In the genomic region with DNA sequence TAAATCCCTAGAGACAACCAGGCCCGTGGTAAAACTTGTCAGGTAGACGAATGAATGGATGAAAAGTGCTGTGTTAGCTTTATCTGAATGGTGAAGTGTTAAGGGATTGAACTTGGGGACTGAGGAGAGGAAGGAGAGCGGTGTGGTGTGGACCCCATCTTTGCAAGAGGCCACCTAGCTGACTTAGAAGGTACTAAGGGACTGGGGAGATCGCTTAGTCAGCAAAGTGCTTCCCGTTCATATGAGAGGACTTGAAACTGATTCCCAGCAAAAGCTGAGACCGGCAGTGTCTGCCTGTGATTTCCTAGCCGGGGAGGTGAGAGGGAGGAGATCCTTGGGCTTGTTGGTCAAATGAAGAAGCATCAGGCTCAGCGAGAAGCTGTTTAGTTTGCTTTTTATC, we compare ENCODE assay signal across 23 mouse cellular contexts.
DNase-seq lines count a peak whose midpoint lies in the region; ATAC-seq and TF ChIP-seq lines count a peak whose summit lies in the region.
"Had no signal": no experiment of that assay in that cellular context is flagged by ENCODE, and none has a peak within 500 bp of the region (broad histone marks: within the 10 kb centered on the region; RNA-seq: fewer than 3 reads in every experiment).

No protein-coding gene starts in this region.

- H3K9ac ChIP-seq in hindbrain, postnatal 0 days (replicated peaks; ENCODE audit: low read length), result no peak overlapping the region
- no peak overlapping the region for H3K9ac ChIP-seq in midbrain, postnatal 0 days (replicated peaks; ENCODE audit: low read length, poor library complexity, severe bottlenecking)
- H3K9ac ChIP-seq in midbrain, embryonic 16.5 days (ENCODE audit: low read depth, low read length), result no peak overlapping the region
- no peak overlapping the region for H3K9ac ChIP-seq in CH12.LX (ENCODE audit: insufficient read depth, low read depth)
- H3K9ac ChIP-seq in ES-E14 (ENCODE audit: insufficient read depth, low read depth, low read length, poor library complexity, severe bottlenecking), result no peak overlapping the region

- dilution Hi-C loops in CH12.LX (cut with MboI; ENCODE audit: extremely low pct_ligation_motif_present, extremely low pct_unique_long_range_greater_than_20kb, low sequenced_read_pairs), result no loop called here

- no peak for ATAC-seq in hindbrain, postnatal 0 days
- ATAC-seq in midbrain, postnatal 0 days (ENCODE audit: low FRiP score), result no peak
- ATAC-seq in midbrain, embryonic 16.5 days, result no peak
- ATAC-seq: activated CD4-positive, CD25-positive, alpha-beta regulatory T cell, adult 4 months; CD4-positive, CD25-positive, alpha-beta regulatory T cell, adult 4 months; Patski had no signal

- in situ Hi-C loops in CH12.LX (cut with MboI; ENCODE audit: low pct_ligation_motif_present, low pct_unique_long_range_greater_than_20kb, low sequenced_read_pairs) (loop anchor here (5.0 kb wide), 1 partner anchor 200 kb away; no protein-coding TSS in a partner anchor), ES-E14 (cut with MboI; ENCODE audit: low sequenced_read_pairs in 2 of 2, unreplicated experiment in 2 of 2) (loop anchor here (10.0 to 25.0 kb wide), 2 partner anchors 190 to 198 kb away; no protein-coding TSS in a partner anchor)

- no peaks in the 10 kb centered on the region for H3K36me3 ChIP-seq in hindbrain, postnatal 0 days (ENCODE audit: insufficient read depth, low read length)
- no peaks in the 10 kb centered on the region for H3K36me3 ChIP-seq in hindbrain, embryonic 10.5 days
- H3K36me3 ChIP-seq in midbrain, postnatal 0 days (ENCODE audit: insufficient read depth, low read length), result no peaks in the 10 kb centered on the region
- H3K36me3 ChIP-seq in midbrain, embryonic 16.5 days (ENCODE audit: control insufficient read depth, insufficient read depth, low read length), result no peaks in the 10 kb centered on the region
- H3K36me3 ChIP-seq in CH12.LX (replicated peaks in 1 of 2; ENCODE audit: control insufficient read depth in 1 of 2, insufficient read depth in 1 of 2, low read length in 1 of 2) (peaks cover 55 to 98% of the 10 kb centered on the region in 2 experiments), ES-E14 (ENCODE audit: control insufficient read depth, insufficient read depth, low read length, poor library complexity, severe bottlenecking) (no peaks in the 10 kb centered on the region)
- H3K36me3 ChIP-seq: G1E had no signal

- H3K4me1 ChIP-seq in hindbrain, postnatal 0 days (ENCODE audit: insufficient read depth, low read length), result no peaks in the 10 kb centered on the region
- H3K4me1 ChIP-seq in hindbrain, embryonic 10.5 days (replicated peaks), result no peaks in the 10 kb centered on the region
- H3K4me1 ChIP-seq in midbrain, postnatal 0 days (ENCODE audit: insufficient read depth, low read length), result no peaks in the 10 kb centered on the region
- peaks cover 2% of the 10 kb centered on the region; the same call in 1 of the 2 replicates for H3K4me1 ChIP-seq in midbrain, embryonic 16.5 days (ENCODE audit: control insufficient read depth, insufficient read depth, low read length)
- H3K4me1 ChIP-seq in CH12.LX (ENCODE audit: control insufficient read depth in 1 of 2, insufficient read depth in 2 of 2) (peaks cover 16 to 39% of the 10 kb centered on the region in 2 experiments), ES-E14 (ENCODE audit: control insufficient read depth in 2 of 2, insufficient read depth in 2 of 2, low read length in 2 of 2, poor library complexity in 1 of 2) (no peaks in the 10 kb centered on the region)

- no peak for TF ChIP-seq POLR2A in CH12.LX (IDR thresholded peaks at IDR 0.05; ENCODE audit: low read depth, low read length)

- no peaks in the 10 kb centered on the region for H3K27me3 ChIP-seq in hindbrain, postnatal 0 days (ENCODE audit: insufficient read depth, low read length)
- H3K27me3 ChIP-seq in hindbrain, embryonic 10.5 days (ENCODE audit: insufficient read depth, poor library complexity, severe bottlenecking), result no peaks in the 10 kb centered on the region
- no peaks in the 10 kb centered on the region for H3K27me3 ChIP-seq in midbrain, postnatal 0 days (ENCODE audit: insufficient read depth, low read length)
- H3K27me3 ChIP-seq in midbrain, embryonic 16.5 days (ENCODE audit: control insufficient read depth, insufficient read depth, low read depth, low read length), result no peaks in the 10 kb centered on the region
- no peaks in the 10 kb centered on the region for H3K27me3 ChIP-seq in CH12.LX (replicated peaks)

- H3K4me2 ChIP-seq in hindbrain, postnatal 0 days (ENCODE audit: low read depth, low read length), result no peak overlapping the region
- no peak overlapping the region for H3K4me2 ChIP-seq in midbrain, postnatal 0 days (ENCODE audit: low read depth, low read length, poor library complexity, severe bottlenecking)
- H3K4me2 ChIP-seq in midbrain, embryonic 16.5 days (ENCODE audit: low read length), result no peak overlapping the region
- H3K4me2 ChIP-seq in CH12.LX (ENCODE audit: insufficient read depth, low read depth, poor library complexity, severe bottlenecking), result no peak overlapping the region

- peak; percentile 28 for TF ChIP-seq CTCF in hindbrain, postnatal 0 days (IDR thresholded peaks at IDR 0.05; ENCODE audit: low read depth)
- 0 out of 2 replicates have a peak, but pooled peaks have one; percentile 3 for TF ChIP-seq CTCF in midbrain, postnatal 0 days (IDR thresholded peaks at IDR 0.05)
- TF ChIP-seq CTCF in CH12.LX (conservative IDR thresholded peaks at IDR 0.05 in 1 of 2, IDR thresholded peaks at IDR 0.05 in 1 of 2; ENCODE audit: low read depth in 2 of 2, low read length in 2 of 2), result no peak

- no peaks in the 10 kb centered on the region for H3K9me3 ChIP-seq in hindbrain, postnatal 0 days (ENCODE audit: low read length)
- no peaks in the 10 kb centered on the region for H3K9me3 ChIP-seq in hindbrain, embryonic 10.5 days
- H3K9me3 ChIP-seq in midbrain, postnatal 0 days (ENCODE audit: low read length), result no peaks in the 10 kb centered on the region
- H3K9me3 ChIP-seq in midbrain, embryonic 16.5 days (replicated peaks; ENCODE audit: control insufficient read depth, low read length, poor library complexity, severe bottlenecking), result no peaks in the 10 kb centered on the region
- H3K9me3 ChIP-seq in CH12.LX (replicated peaks; ENCODE audit: low read length) (no peaks in the 10 kb centered on the region), ES-E14 (ENCODE audit: control insufficient read depth, insufficient read depth, low read depth, low read length) (no peaks in the 10 kb centered on the region)

- WGBS in hindbrain, postnatal 0 days, result 76% methylated on average over 8 of the region's 8 CpGs
- WGBS in hindbrain, embryonic 10.5 days, result 84% methylated on average over 8 of the region's 8 CpGs
- 76% methylated on average over 8 of the region's 8 CpGs for WGBS in midbrain, postnatal 0 days
- 76% methylated on average over 8 of the region's 8 CpGs for WGBS in midbrain, embryonic 16.5 days

- no peak overlapping the region for H3K27ac ChIP-seq in hindbrain, postnatal 0 days
- H3K27ac ChIP-seq in hindbrain, embryonic 10.5 days, result no peak overlapping the region
- H3K27ac ChIP-seq in midbrain, postnatal 0 days (ENCODE audit: low read depth, low read length), result no peak overlapping the region
- no peak overlapping the region for H3K27ac ChIP-seq in midbrain, embryonic 16.5 days (ENCODE audit: low read length)
- no peak overlapping the region for H3K27ac ChIP-seq in CH12.LX (ENCODE audit: insufficient read depth, low read depth)
- no peak overlapping the region for H3K27ac ChIP-seq in ES-E14 (ENCODE audit: insufficient read depth, low read depth, low read length, poor library complexity, severe bottlenecking)

- no peak for TF ChIP-seq EP300 in CH12.LX (IDR thresholded peaks at IDR 0.05; ENCODE audit: low read length)

- H3K79me2 ChIP-seq in CH12.LX (replicated peaks; ENCODE audit: control insufficient read depth, extremely low read depth, insufficient read depth, poor library complexity, severe bottlenecking), result no peaks in the 10 kb centered on the region; the same call in 1 of the 2 replicates

- TF ChIP-seq RAD21 in CH12.LX (IDR thresholded peaks at IDR 0.05; ENCODE audit: low read depth, low read length), result no peak

- H3K4me3 ChIP-seq in hindbrain, postnatal 0 days (ENCODE audit: low read length), result no peak overlapping the region
- no peak overlapping the region for H3K4me3 ChIP-seq in hindbrain, embryonic 10.5 days
- no peak overlapping the region for H3K4me3 ChIP-seq in midbrain, postnatal 0 days (ENCODE audit: low read depth, low read length)
- no peak overlapping the region for H3K4me3 ChIP-seq in midbrain, embryonic 16.5 days (ENCODE audit: low read depth, low read length)
- H3K4me3 ChIP-seq in CH12.LX (replicated peaks in 1 of 3; ENCODE audit: low read depth in 2 of 3, low read length in 2 of 3, poor library complexity in 1 of 3), result no peak overlapping the region
- H3K4me3 ChIP-seq in ES-E14 (ENCODE audit: insufficient read depth in 1 of 2, low read depth in 1 of 2, low read length in 2 of 2, poor library complexity in 1 of 2, severe bottlenecking in 1 of 2), result no peak overlapping the region

- no peak for DNase-seq in hindbrain, postnatal 0 days (ENCODE audit: low spot score)
- DNase-seq in hindbrain, embryonic 10.5 days (ENCODE audit: low spot score), result no peak
- DNase-seq in midbrain, postnatal 0 days (ENCODE audit: low spot score), result no peak
- DNase-seq in CH12.LX (ENCODE audit: extremely low read depth) (no peak), ES-E14 (ENCODE audit: low read depth, low spot score) (no peak)
- no peak for DNase-seq in ovary, adult 18-20 months (ENCODE audit: low spot score)
- DNase-seq in ovary, postnatal 14 days (ENCODE audit: low spot score), result no peak
- DNase-seq: adrenal gland, adult 2 months; adrenal gland, adult 8-10 months; adrenal gland, postnatal 10 days; adrenal gland, postnatal 14 days; adrenal gland, postnatal 25 days; adrenal gland, postnatal 36 days; B cell, adult 2 months; cerebellum, adult 11 months; cerebellum, adult 11-12 months; cerebellum, adult 18-20 months; cerebellum, adult 2 months had no signal

TF ChIP-seq in CH12.LX, 34 proteins besides CTCF, POLR2A, EP300 and RAD21:
- TF ChIP-seq MXI1 (IDR thresholded peaks at IDR 0.05; ENCODE audit: low read depth, low read length), result no peak
- peak; percentile 85 for TF ChIP-seq MAFK (IDR thresholded peaks at IDR 0.05; ENCODE audit: insufficient replicate concordance, low read length)
TF ChIP-seq in CH12.LX: peak in this region for 1.

TF ChIP-seq in ES-E14, 5 proteins besides CTCF, POLR2A, EP300 and RAD21:
- TF ChIP-seq MAFK (IDR thresholded peaks at IDR 0.05; ENCODE audit: insufficient read depth, low read depth, low read length), result peak; percentile 78
- no peak for TF ChIP-seq ZC3H11A (IDR thresholded peaks at IDR 0.05; ENCODE audit: borderline replicate concordance, low read depth, low read length)

Comparison
In these comparisons a context has a peak if more than half of its experiments do, and no peak if none do; other contexts are left out.
1. CTCF ChIP-seq: peak in hindbrain, postnatal 0 days (single experiment) and midbrain, postnatal 0 days (single experiment); none in CH12.LX (0 of 2).